Mouse (Mus musculus) midbrain, embryonic 10.5 days (tissue): ENCODE data around the gene Gm20661. TPM values are rescaled to one million over a fixed set of nuclear protein-coding genes. Genes with fewer than 3 reads are reported as not detected.

Experiments
- DNase-seq: peaks from one replicate; pipeline ENCODE4 v3.0.0-alpha.2; 2017; ENCODE audit warnings: low spot score
- H3K27ac ChIP-seq: fragments of 300-500 bp; sonication (generic); replicated peaks from 2 replicates; pipeline ENCODE4 v1.5.1; 2016; ENCODE audit warnings: mild to moderate bottlenecking
- H3K27me3 ChIP-seq: fragments of 300-500 bp; sonication (generic); 2 replicates; pipeline ENCODE4 v1.6.1; 2016; ENCODE audit warnings: low read depth, mild to moderate bottlenecking; ENCODE audit not compliant: poor library complexity, severe bottlenecking
- H3K36me3 ChIP-seq: fragments of 300-500 bp; sonication (generic); 2 replicates; pipeline ENCODE4 v1.6.1; 2016; ENCODE audit warnings: mild to moderate bottlenecking, moderate library complexity
- H3K4me1 ChIP-seq: fragments of 300-500 bp; sonication (generic); 2 replicates; pipeline ENCODE4 v1.6.1; 2016
- H3K4me3 ChIP-seq: fragments of 300-500 bp; sonication (generic); 2 replicates; pipeline ENCODE4 v1.5.1; 2016; ENCODE audit warnings: mild to moderate bottlenecking, moderate library complexity
- H3K9me3 ChIP-seq: fragments of 300-500 bp; sonication (generic); replicated peaks from 2 replicates; pipeline ENCODE4 v1.6.1; 2016; ENCODE audit warnings: mild to moderate bottlenecking
- WGBS: fragments of 180-500 bp; shearing (Covaris S2); methylation state at CpG from one replicate; pipeline ENCODE4 v1.1.7; 2016; 5-methylcytosine and 5-hydroxymethylcytosine counted together
- polyA plus RNA-seq: library from polyadenylated mRNA; unstranded; fragments of >200 nt; fragmentation: Nextera tagmentation; extraction: Ambion mirVana; gene quantifications from 2 replicates; pipeline ENCODE4 v1.2.1, GENCODE M21; 2016

Gene Gm20661
- polyA plus RNA-seq, 1 experiment from 2014 or later: 0.83 TPM

DNA sequence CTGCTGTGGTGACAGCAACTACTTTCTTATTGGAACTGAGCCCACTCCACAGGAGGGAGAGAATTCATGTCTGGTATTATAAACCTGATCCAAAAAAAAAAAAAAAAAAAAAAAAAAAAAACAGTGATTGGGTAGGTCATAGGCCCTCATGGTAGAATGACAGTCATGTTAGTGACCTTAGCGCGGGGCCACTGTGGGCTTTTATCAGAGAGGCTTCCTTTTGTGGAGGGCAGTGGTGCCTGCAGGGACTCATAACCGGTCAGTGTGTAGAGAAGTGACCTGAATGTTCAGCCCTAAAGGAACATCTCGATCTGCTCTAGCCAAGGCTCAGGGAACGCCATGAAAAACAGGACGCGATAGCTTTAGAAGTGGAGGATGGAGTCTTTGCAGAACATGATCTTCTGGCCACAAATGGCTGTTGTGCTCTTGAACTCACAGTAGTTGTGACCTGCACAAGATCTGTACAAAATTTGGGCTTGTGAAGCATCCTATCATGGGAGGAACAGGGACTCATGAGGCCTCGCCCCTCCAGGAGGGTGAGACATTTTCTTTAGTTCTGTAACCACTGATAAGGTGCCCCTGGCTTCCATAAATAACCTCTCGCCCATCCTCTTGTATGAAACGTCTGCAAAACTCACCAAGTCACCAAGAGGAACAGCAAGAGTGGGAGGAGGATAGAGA lies 8.2 kb upstream of the Gm20661 start:
- DNase-seq: no peak
- Histone ChIP-seq H3K27ac (no peak overlapping the region), H3K4me3 (no peak overlapping the region), H3K9me3 (no peaks in the 10 kb centered on the region), H3K27me3 (no peaks in the 10 kb centered on the region), H3K4me1 (0 out of 2 replicates have a peak, but pooled peaks cover 3% of the 10 kb centered on the region), H3K36me3 (peaks cover 34% of the 10 kb centered on the region)
- 81% methylated on average over 10 of the region's 10 CpGs for WGBS

DNA sequence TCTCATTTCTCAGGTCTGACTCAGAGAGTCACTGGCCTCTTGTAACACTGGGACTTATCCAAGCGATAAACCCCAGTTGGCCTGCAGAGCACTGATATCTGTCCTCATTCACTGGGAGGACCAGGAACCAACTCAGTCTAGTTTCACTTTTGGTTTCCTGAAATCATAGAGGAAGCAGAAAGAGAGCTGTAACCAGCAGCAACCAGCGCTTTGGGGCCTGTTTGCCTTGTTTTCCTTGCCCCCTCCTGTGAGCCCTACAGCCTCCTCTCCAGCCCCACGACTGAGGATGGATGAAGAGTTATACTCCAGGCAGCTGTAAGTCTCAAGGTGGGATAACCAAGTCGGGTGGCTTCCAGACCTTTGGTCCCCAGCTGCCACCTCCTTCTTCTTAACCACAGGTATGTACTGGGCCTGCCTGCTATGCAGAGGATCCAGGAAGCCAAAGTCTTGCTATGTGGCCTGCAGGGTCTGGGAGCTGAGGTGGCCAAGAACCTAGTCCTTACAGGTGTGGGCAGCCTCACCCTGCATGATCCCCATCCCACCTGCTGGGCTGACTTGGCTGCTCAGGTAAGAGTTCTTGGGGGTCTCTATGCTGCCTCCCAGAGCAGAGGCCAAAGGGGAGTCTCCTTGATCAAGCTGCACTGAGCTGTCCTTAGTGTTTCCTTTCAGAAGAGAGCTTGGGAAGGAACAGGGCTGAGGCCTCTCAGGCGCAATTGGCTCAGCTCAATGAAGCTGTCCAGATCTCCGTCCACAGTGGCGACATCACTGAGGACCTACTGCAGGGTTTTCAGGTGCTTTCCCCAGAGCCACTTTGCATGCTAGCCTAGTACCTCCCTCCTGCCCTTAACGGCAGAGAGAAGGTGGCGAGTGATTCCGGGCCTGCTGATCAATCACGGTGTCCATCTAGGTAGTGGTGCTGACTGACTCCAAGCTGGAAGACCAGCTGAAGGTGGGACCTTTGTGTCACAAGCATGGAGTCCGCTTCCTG lies 7.2 kb upstream of the Gm20661 start, which contains the start of gene Uba7:
Uba7 (plus strand) TSS at position 107 of the 988 bp plus-strand sequence.
- Histone ChIP-seq H3K27ac (peak within 1 kb of the TSS; percentile 38; the same call in 1 of the 2 replicates), H3K4me1 (0 out of 2 replicates have a peak, but pooled peaks cover 4% of the 10 kb centered on the region), H3K4me3 (peak within 1 kb of the TSS; percentile 20; the same call in 1 of the 2 replicates), H3K36me3 (peaks cover 23% of the 10 kb centered on the region), H3K9me3 (no peaks in the 10 kb centered on the region), H3K27me3 (no peaks in the 10 kb centered on the region)
- no peak for DNase-seq
- WGBS: 74% methylated on average over 12 of the region's 12 CpGs

DNA sequence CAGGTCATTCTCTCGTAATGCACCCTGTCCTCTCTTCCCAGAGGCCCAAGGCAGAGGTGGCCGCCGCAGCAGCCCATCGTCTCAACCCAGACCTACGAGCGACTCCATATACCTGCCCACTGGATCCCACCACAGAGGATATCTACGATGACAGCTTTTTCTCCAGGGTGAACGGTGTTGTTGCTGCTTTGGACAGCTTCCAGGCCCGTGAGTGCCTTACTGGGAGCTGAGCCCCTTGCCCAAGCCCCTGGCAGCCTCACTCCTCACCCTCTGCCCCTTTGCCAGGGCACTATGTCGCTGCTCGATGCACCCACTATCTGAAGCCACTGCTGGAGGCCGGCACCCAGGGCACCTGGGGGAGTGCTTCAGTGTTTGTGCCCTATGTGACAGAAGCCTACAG lies 4.0 kb upstream of the Gm20661 start:
- 0 out of 2 replicates have a peak overlapping the region, but pooled peaks have one; percentile 9 for H3K27ac ChIP-seq
- DNase-seq: no peak
- H3K9me3 ChIP-seq: no peaks in the 10 kb centered on the region
- no peak overlapping the region for H3K4me3 ChIP-seq
- H3K36me3 ChIP-seq: no peaks in the 10 kb centered on the region
- WGBS: 91% methylated on average over 12 of the region's 12 CpGs
- peaks cover 14% of the 10 kb centered on the region for H3K27me3 ChIP-seq
- H3K4me1 ChIP-seq: peaks cover 33% of the 10 kb centered on the region

DNA sequence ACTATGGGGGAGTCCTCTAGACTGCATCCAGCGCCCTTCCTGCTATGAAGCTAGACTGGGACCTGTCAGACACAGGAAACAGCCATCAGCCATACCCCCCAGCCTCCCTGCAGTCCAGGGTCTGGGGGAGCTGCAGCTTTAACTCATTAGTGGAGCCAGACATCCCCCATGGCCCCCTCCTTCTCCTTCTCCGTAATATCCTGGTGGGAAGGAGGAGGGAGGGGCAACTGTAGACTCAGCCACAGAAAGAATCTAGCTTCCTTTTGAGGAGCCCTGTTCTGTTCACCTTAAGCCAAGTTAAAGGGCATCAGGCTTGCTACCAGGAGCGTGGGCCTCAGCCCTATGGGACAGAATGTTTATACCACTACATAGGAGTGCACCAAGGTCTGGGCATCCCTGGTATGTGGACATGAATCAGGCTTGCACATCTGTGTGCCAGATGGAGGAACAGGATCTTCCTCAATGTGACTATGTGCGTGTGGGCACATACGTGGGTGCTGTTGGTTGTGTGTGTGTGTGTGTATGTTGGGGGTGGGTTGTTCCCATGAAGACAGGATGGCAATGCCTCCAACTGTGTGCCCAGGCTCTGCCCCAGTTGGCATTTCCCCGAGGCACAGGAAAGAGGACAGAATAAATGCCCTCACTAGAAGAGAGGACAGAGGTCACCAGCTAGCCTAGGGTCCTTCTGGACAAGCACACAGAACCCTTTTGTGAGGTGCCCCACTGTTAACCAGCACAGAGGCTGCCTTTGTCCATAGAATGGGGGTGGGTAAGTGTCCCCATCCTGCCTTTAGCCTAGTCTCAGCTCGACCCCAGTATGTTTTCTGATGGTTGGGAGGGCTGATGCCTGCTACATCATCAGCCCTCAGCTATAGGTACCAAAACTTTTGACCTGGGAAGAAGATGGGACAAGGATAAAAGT lies 913 bp upstream of the Gm20661 start:
- Histone ChIP-seq H3K4me1 (peaks cover 56% of the 10 kb centered on the region), H3K27me3 (peaks cover 35% of the 10 kb centered on the region), H3K27ac (peak overlapping the region; percentile 75), H3K9me3 (no peaks in the 10 kb centered on the region), H3K4me3 (peak overlapping the region; percentile 32), H3K36me3 (no peaks in the 10 kb centered on the region)
- 56% methylated on average over 7 of the region's 7 CpGs for WGBS
- peak; percentile 31 for DNase-seq

DNA sequence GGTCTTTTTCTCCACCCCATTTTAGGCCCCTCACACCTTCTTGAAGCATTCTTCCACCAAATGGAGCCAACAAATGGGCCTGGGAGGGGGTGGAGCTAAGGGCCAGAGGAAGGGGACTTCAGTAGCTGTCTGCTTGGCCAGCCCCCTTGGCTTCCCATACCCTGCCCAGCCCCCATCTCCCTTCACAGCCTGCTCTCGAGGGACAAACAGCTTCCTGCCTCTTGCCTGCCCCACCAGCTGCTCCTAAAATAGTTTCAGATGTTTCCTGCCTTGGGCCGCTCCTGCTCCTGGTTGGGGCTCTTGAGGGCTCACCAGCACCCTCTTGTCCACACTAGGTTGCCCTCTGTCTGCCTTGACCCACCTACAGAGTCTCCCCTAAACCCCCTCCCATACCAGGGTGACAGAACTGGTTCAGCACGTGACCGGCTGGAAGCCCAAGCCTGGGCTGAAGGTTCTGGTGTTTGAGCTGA lies 598 bp downstream of the Gm20661 start:
- Histone ChIP-seq H3K27ac (peak overlapping the region; percentile 75), H3K4me3 (peak overlapping the region; percentile 32), H3K27me3 (peaks cover 39% of the 10 kb centered on the region), H3K9me3 (no peaks in the 10 kb centered on the region), H3K36me3 (no peaks in the 10 kb centered on the region), H3K4me1 (peaks cover 56% of the 10 kb centered on the region)
- peak; percentile 42 for DNase-seq
- WGBS: 44% methylated on average over 4 of the region's 4 CpGs

DNA sequence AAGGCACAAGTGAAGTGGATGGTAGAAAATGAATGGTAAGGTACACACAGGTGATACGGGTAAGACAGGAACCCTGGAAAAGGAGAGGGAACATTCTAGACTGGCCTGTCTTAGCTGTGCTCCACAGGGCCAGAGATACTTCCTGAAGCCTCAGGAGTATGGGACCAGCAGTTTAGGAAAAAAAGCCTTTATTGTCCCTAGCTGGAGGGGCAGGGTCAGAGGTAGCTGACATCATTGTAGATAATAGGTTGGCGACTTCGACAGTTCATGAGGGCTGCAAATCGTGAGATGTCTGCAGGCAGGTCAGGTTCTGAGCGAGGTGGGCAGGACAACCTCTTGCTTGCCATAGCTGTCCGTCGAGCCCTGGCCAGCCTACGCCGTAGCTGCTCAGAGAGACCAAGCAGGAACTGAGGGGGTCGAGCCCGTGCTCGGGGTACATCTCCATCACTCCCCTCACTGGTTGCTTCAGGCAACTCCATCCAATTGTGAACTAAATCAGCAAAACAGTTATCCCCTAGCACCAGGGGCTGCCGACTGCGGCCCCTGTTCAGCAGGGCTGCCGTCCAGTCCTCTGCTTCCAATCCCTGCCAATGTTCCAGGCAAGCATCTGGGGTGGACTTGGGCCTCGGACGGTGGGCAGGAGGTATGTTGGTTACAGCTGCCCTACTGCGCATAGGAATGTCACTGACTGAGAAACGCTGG lies 1.3 kb downstream of the Gm20661 start:
- H3K4me3 ChIP-seq: peak overlapping the region; percentile 68
- H3K9me3 ChIP-seq: no peaks in the 10 kb centered on the region
- H3K27ac ChIP-seq: peak overlapping the region; percentile 75
- 73% methylated on average over 19 of the region's 19 CpGs for WGBS
- no peak for DNase-seq
- H3K36me3 ChIP-seq: no peaks in the 10 kb centered on the region
- peaks cover 56% of the 10 kb centered on the region for H3K4me1 ChIP-seq
- peaks cover 39% of the 10 kb centered on the region for H3K27me3 ChIP-seq

DNA sequence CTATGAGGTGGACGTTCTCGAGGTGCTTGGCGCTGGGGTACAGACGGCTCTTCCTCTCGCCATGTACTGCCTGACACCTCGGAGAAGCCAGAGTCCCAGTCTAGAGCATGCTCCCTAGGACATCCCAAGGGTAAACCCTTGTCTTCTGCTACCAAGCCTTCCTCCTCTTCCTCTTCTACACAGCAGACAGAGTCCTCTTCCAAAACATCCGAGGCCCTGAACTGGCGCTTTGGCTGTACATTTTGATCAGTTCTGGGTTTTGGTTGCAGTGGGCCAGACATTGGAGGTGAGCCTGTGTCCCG lies 1.8 kb downstream of the Gm20661 start:
- 55% methylated on average over 9 of the region's 9 CpGs for WGBS
- peaks cover 56% of the 10 kb centered on the region for H3K4me1 ChIP-seq
- peak overlapping the region; percentile 75 for H3K27ac ChIP-seq

DNA sequence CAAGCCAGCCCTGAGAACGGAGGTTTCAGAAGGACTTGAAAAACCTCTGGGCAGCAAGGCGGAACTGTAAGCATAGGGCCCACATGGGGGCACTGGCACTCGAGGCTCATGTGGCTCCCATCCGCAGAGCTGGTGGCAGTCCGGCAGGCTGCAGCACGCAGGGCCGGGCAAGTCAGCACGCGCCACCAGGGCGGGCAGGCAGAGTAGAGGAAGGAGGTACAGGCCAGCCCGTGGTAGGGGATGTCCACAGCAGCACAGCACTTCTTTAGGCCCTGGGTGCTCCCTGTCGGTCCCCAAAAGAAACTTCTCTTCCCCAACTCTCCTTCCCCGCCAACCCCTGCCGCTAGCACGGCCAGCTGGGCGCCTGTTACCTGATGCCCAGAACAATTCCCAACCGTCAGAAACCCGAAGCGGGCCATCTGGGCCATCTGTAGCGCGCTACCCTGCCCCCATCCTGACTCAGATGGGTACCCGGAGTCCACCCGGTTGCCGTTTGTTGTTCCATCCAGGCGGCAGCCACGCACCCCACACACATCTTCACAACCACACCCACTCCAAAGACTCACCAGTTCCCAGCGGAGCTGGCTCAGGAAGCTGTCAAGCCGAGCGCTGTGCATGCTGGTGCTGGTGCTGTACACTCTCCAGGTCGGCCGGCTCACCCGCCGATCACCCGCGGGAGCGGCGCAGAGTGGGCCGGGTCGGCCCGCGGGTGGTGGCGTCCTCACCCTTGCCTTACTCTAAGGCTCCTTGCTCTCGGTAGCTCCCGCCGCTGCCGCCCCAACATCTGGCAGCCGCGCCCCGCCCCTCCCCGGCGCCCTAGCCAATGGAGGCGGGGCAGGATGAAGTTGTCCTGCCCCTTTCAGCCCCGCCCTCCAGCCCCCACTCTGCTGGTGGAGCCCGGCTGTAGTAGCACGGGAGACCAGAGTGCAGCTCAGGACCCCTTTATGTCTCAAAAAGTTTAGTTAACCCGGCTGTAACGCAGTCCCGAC lies 2.6 kb downstream of the Gm20661 start, which contains the start of gene Inka1:
Inka1 (minus strand) TSS at position 749 of the 989 bp plus-strand sequence.
- peak within 1 kb of the TSS; percentile 75 for H3K27ac ChIP-seq
- peaks cover 56% of the 10 kb centered on the region for H3K4me1 ChIP-seq
- under 1% methylated on average over 58 of the region's 58 CpGs for WGBS
- peaks cover 39% of the 10 kb centered on the region for H3K27me3 ChIP-seq
- H3K4me3 ChIP-seq: peak within 1 kb of the TSS; percentile 68
- H3K36me3 ChIP-seq: no peaks in the 10 kb centered on the region
- H3K9me3 ChIP-seq: no peaks in the 10 kb centered on the region
- peak; percentile 86 for DNase-seq

More for the DNA sequence above, 1.8 kb downstream of the Gm20661 start:
- Histone ChIP-seq H3K27me3 (peaks cover 39% of the 10 kb centered on the region), H3K36me3 (no peaks in the 10 kb centered on the region), H3K9me3 (no peaks in the 10 kb centered on the region), H3K4me3 (peak overlapping the region; percentile 68)
- no peak for DNase-seq

DNA sequence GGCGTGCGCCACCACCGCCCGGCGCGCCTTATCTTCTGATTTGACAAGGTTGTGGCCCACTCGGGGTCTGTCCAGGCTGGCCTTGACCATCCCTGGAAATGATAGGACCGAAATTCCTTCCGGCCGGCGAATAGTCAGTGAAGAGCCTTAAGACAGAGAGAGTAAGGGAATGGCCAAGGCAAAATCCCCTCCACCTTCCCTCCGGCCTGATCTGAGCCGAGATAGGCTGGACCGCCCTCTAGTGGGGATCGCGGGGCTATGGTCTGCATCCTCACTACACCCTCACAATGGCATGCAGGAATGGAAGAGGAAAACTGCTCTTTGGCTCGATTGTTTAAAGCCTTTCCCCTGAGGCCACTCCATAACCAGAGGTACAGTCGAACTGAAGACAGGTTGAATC lies 3.5 kb downstream of the Gm20661 start:
- 6% methylated on average over 18 of the region's 18 CpGs for WGBS
- Histone ChIP-seq H3K4me1 (peaks cover 50% of the 10 kb centered on the region), H3K36me3 (no peaks in the 10 kb centered on the region), H3K9me3 (no peaks in the 10 kb centered on the region), H3K4me3 (peak overlapping the region; percentile 68), H3K27me3 (peaks cover 39% of the 10 kb centered on the region), H3K27ac (no peak overlapping the region)
- DNase-seq: peak; percentile 84

DNA sequence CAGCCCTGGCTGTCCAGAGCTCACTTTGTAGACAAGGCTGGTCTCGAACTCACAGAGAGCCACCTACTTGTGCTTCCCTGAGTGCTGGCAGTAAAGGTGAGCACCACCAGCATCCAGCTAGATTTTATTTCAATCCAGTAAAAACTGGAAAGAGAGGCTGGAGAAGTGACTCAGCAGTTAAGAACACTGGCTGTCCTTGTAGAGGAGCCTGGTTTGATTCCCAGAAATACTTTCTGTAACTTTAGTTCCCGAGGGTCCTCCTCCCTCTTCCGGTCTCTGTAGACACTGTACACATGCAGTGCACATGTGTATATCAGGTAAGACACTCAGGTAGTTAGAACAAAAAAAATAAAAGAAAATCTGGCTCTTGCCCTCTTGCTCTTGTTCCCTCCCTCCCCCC lies 5.1 kb downstream of the Gm20661 start:
- Histone ChIP-seq H3K27me3 (peaks cover 34% of the 10 kb centered on the region), H3K36me3 (no peaks in the 10 kb centered on the region), H3K9me3 (no peaks in the 10 kb centered on the region), H3K4me1 (peaks cover 34% of the 10 kb centered on the region), H3K27ac (no peak overlapping the region), H3K4me3 (no peak overlapping the region)
- DNase-seq: no peak
- 76% methylated on average over 3 of the region's 3 CpGs for WGBS
